Mouse (Mus musculus) kidney, postnatal 14 days (tissue): ENCODE measurements at regions not wholly inside any gene's neighbourhood (a gene's known extent, or its start where the extent isn't known, plus 50 kb on each side); places are given as distances from the start of the nearest gene placed in this dataset.
"Not testable (repeated sequence)": the region's sequence is repeated elsewhere in the genome, so short reads cannot be mapped to it uniquely, and the experiment has no call there.

Experiments
- DNase-seq: peaks from one replicate; pipeline ENCODE4 v3.0.0; 2022; ENCODE audit warnings: mixed read lengths

DNA sequence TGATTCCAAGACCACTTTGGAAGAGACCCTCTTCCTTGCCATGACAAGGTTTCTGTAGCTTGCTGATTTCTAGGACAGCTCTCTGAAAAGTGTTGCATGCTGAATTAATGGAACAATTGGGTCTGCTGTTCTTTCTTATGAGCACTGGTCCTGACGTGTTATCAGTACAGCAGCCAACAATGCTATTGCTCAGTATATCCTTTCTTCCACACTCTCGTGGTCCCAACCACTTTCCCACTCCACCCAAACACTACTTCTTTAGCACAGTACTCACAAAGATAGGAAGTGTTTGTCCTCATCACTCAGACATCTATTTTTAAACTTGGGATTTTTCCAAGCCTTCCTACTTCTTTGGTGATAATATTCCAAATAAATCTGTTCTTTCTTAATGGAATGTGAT is 233.2 kb upstream of the Klf6 start:
- DNase-seq, result no peak

- no peak for DNase-seq
Observed at GRCm38 (mm10) chr13:5634960-5635359, 226.3 kb upstream of the Klf6 start.

GRCm38 (mm10) chr13:5641743-5642510 is 219.4 kb upstream of the Klf6 start:
- no peak for DNase-seq

- no peak for DNase-seq
Observed at GRCm38 (mm10) chr13:5648276-5648675, 213.0 kb upstream of the Klf6 start.

DNA sequence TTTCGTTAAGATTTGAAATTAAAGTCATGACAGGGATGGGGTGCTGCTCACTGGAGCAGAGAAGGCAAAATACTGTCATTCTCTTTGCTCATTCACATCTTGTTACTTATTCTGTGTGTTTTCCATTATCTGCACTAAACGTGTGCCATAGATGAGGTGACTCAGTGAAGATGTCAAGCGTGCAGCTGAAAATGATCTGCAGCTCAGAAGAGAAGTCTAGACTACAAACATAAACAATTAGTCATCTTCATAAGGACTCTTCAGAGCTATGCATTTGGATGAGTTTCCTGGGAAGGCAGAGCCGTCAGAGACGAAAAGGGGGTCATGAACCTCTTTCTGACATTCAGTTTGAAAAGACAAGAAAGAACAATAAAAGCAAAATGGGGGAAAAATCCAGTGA is 203.7 kb upstream of the Klf6 start:
- no peak for DNase-seq

GRCm38 (mm10) chr13:5666235-5667007 is 194.9 kb upstream of the Klf6 start:
- no peak for DNase-seq

- no peak for DNase-seq
Observed at GRCm38 (mm10) chr13:5675668-5676067, 185.6 kb upstream of the Klf6 start.

DNA sequence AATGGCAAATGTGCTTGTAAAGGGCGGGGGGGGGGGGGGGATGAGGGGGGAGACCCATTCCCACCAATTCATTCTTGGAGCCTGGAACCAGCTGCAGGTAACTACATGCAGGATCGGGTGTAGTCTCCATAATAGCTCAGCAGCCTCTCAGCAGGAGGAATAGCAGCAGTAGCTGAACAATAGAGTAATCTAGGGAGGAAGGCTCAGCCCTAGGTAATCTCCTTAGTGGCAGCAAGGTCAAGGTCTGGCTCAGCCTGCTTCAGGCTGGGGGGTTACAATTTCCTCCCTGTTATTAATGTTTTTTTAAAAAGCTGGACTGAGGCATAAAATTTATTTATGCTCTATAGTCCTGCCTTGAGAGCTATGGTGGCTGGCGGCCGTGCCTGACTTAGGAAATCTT is 171.2 kb upstream of the Klf6 start:
- no peak for DNase-seq

- not testable (repeated sequence) for DNase-seq
Observed at GRCm38 (mm10) chr13:5690680-5691079, 170.6 kb upstream of the Klf6 start.

DNA sequence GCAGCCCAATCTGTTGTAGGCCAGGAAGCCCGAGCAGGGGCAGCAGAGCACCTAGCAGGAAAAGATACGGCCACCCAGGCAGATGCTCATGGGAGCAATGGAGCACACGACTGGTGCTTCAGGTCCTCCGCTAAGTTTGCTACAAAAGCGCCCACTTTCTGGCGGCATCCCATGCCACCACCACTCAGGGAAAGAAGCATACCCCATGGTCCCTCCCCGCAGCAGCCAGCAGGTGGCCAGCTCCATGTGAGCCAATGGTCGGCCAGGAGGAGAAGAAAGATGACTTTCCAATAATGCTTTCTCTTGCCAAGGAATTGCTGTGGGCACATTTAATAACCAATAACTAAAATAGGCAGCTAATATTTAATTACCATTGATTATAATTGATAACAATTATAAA is 166.7 kb upstream of the Klf6 start:
- no peak for DNase-seq

- DNase-seq, result not testable (repeated sequence)
Observed at GRCm38 (mm10) chr13:5695581-5695980, 165.7 kb upstream of the Klf6 start.

- DNase-seq, result no peak
Observed at GRCm38 (mm10) chr13:5696377-5696776, 164.9 kb upstream of the Klf6 start.

GRCm38 (mm10) chr13:5697329-5697728 is 164.0 kb upstream of the Klf6 start:
- not testable (repeated sequence) for DNase-seq

DNA sequence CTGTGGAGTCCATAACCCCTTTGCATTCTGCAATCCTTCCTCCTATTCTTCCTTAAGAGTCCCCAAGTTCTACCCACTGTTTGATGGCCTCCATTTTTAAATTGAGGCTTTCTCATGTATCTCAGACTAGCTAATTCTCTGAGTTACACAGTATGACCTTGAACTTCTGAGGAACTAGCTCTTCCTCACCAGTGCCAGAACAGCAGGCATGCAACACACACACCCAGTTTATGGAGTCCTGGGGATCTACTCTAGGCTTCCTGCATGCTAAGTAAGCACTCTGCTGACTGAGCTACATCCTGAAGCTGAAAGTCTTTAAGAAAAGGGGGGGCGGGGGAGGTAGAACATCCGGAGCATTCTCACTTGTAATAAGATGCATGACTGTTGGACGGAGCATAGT is 159.2 kb upstream of the Klf6 start:
- no peak for DNase-seq

GRCm38 (mm10) chr13:5704991-5705390 is 156.3 kb upstream of the Klf6 start:
- DNase-seq, result no peak

DNA sequence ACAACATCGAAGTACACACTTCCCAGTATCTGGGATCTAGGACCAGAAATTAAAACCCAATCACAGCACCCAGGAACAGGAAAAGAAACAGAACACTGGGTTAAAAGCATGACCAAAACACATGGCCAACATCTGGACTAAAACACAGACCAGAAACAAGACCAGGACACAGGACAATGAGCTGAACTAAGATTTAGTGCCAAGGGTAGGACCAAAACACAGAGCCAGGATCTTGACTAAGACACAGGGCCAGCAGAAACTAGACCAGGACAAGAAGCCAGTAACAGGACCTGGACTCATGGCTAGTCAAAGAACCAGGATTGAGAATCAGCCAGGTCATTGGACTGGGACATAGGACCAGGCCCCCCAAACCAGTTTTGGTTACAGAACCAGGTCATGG is 149.6 kb upstream of the Klf6 start:
- DNase-seq, result no peak

GRCm38 (mm10) chr13:5713195-5713863 is 148.0 kb upstream of the Klf6 start:
- DNase-seq, result peak; percentile 56

GRCm38 (mm10) chr13:5714191-5714591 is 147.1 kb upstream of the Klf6 start:
- peak; percentile 49 for DNase-seq

DNA sequence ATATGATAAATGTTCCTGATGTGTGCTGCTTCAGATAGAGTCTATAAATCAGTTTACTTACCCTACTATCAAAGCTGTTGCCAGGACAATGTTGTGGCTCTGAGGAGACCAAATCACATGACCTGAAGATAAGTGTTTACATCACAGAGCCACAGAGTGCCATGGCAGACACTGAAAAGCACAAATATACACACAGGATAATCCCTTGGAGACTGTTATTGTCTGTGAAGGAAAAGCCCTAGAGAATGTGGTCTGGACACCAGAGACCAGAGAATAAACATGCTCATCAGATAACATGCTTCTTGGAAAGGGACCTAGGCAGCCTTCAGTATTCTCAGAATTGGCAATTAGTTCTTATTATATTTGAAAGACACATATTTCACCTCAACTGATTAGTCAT is 146.5 kb upstream of the Klf6 start:
- DNase-seq, result no peak

DNA sequence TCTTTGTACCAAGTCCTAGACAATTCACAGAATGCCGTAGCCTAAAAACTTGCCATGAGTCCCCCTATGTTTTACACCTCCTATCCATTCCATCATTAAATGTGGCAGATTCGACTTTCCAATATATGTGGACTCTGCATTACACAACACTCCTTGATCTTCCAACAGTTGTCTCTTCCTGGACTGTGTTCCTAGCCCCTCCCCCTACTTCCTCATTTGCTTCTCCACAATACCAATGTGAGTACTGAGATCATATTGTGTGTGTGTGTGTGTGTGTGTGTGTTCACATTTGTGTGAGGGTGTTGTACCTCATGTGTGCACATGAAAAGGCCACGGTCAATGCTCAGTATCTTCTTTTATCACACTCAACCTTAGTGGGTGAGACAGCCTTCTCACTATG is 144.5 kb upstream of the Klf6 start:
- no peak for DNase-seq

- DNase-seq, result no peak
Observed at GRCm38 (mm10) chr13:5723319-5723718, 138.0 kb upstream of the Klf6 start.

DNA sequence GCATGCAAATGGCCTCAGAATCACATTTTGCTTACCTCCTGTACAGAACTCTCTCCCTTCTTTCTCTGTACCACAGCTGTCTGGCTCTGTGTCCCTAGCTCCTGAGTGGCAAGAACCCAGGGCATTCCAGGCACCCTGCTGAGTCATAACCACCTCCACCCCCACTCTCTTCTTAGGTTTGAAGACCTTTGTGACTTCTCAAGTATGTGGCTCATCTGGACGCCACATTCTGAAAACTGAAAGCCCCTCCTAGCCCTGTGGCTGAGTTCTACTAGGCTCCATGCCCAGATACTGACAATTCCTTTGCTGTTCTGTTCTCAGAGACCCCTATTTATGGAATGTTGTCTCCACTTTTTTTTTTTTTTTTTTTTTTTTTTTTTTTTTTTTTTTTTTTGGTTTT is 136.9 kb upstream of the Klf6 start:
- no peak for DNase-seq

DNA sequence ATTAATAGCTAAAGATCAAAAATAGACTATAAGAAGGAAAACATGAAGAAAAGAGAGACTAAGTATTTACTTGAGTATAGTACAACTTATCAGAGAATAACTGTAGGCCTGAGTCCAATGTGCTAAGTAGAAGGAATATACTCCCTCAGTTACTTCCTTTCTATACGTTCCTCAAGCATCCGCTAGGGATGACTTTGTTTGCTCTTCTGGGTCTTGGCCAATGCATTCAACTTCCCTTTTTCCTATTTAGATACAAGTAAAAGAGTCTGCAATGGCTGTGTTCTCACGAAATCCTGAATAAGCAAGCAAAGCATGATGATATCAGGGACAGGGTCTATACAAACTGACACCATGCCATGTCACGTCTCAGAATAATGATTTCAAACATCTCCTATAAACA is 135.3 kb upstream of the Klf6 start:
- DNase-seq, result no peak

DNA sequence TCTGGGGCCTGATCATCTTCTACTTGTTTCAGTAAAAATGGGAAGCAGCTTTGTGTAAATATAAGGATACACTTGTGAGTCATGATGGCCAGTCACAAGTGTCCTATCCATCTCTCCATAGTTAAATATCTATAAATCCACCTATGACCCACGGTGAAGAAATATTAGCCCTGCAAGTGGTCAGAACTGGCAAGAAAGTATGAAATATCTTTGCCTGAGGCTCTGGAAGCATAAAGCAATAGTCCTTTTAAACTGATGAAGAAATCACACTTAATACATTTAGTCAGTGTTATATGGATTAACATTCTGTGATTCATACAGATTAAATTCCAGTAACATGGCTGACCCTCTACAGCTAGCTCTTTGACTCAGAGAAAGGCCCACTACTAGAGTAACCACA is 134.8 kb upstream of the Klf6 start:
- no peak for DNase-seq
